Mouse (Mus musculus) myocyte (in vitro differentiated cells): ENCODE data around the gene Pycr1.

Source experiments
- CEBPB ChIP-seq: IDR thresholded peaks from 2 replicates; pipeline ENCODE4 v1.6.1; 2011; ENCODE audit warnings: mild to moderate bottlenecking, moderate library complexity; ENCODE audit not compliant: poor library complexity, insufficient read depth, severe bottlenecking
- E2F4 ChIP-seq: IDR thresholded peaks from one replicate; pipeline ENCODE4 v1.6.1; 2011; ENCODE audit warnings: mild to moderate bottlenecking, control low read depth, moderate library complexity; ENCODE audit not compliant: insufficient read depth
- MAX ChIP-seq: IDR thresholded peaks from one replicate; pipeline ENCODE4 v1.6.1; 2011; ENCODE audit warnings: low read depth, mild to moderate bottlenecking, control low read depth
- MYOD1 ChIP-seq, 3 experiments: IDR thresholded peaks; one replicate each; pipeline ENCODE4 v1.6.1; 2011; ENCODE audit warnings: control low read depth in 2 of 3, low read depth in 2 of 3, mild to moderate bottlenecking in 2 of 3, moderate library complexity in 1 of 3; ENCODE audit not compliant: insufficient read length in 2 of 3, control insufficient read depth in 1 of 3
- MYOG ChIP-seq, 3 experiments: IDR thresholded peaks; one replicate each; pipeline ENCODE4 v1.6.1; 2011; ENCODE audit warnings: control low read depth in 2 of 3, low read depth in 2 of 3, mild to moderate bottlenecking in 2 of 3; ENCODE audit not compliant: insufficient read length in 2 of 3, control insufficient read depth in 1 of 3, insufficient read depth in 1 of 3
- POLR2A ChIP-seq: IDR thresholded peaks from one replicate; pipeline ENCODE4 v1.6.1; 2011; ENCODE audit warnings: low read depth, mild to moderate bottlenecking, control low read depth, moderate library complexity; ENCODE audit not compliant: insufficient read length
- POLR2AphosphoS2 ChIP-seq: IDR thresholded peaks from one replicate; pipeline ENCODE4 v1.6.1; 2011; ENCODE audit warnings: low read depth, control low read depth; ENCODE audit not compliant: insufficient read length
- REST ChIP-seq: IDR thresholded peaks from one replicate; pipeline ENCODE4 v1.6.1; 2011; ENCODE audit warnings: mild to moderate bottlenecking, control low read depth, moderate library complexity; ENCODE audit not compliant: insufficient read depth, insufficient read length
- SRF ChIP-seq: IDR thresholded peaks from one replicate; pipeline ENCODE4 v1.6.1; 2011; ENCODE audit warnings: low read depth; ENCODE audit not compliant: control insufficient read depth, insufficient read length
- TCF12 ChIP-seq: IDR thresholded peaks from one replicate; pipeline ENCODE4 v1.6.1; 2011; ENCODE audit warnings: mild to moderate bottlenecking, control low read depth; ENCODE audit not compliant: poor library complexity, insufficient read depth, severe bottlenecking
- USF1 ChIP-seq: IDR thresholded peaks from one replicate; pipeline ENCODE4 v1.6.1; 2011; ENCODE audit warnings: low read depth, mild to moderate bottlenecking, control low read depth, moderate library complexity

DNA sequence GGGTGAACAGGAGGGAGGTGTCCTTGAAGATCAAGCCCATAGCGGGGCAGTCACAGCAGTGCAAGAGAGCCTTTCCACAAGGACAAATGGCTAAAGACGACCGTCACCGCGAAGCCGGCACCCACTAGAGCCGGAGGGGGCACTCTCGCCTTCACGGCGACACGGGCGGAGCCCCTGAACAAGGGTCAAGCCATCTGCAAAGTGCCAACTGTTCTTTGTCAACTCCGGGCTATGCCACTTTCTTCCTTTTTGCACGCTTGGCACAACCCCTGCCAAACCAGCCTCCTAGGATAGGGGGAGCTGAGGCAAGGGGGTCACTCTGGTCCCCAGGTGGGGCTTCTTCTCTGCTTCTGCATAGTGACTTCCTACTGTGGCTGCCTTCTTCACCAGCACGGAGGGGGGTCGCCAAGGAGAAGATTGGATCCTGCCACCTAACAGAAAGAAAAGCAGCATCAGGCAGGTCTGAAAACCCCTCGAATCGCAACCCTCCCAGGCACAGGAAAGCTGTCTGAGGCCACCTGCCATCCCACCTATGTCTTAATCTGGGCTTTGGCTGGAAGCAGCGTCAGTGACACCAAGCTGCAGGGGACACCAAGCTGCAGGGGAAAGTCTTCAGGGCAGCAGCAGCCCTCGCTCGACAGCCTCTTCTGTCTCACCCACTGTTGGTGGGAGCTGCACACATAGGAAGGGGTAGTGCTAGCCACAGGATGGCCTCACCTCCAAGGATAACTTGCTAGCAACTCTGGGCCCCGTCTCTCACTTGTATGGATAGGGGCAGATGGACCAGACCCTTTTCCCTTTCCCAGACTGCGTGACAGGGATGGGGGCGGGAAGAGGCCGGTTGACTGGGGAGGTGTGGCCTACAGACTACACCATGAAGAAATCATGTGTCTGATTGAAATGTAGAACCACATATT lies 24.7 kb downstream of the Pycr1 start:
- TF ChIP-seq CEBPB (no peak), POLR2AphosphoS2 (no peak), POLR2A (no peak), MAX (no peak), E2F4 (no peak), USF1 (no peak), MYOD1 (IDR thresholded peaks at IDR 0.05; ENCODE audit: control insufficient read depth in 1 of 3, insufficient read length in 2 of 3, low read depth in 2 of 3) (no peak), SRF (no peak), MYOG (IDR thresholded peaks at IDR 0.05; ENCODE audit: control insufficient read depth in 1 of 3, insufficient read depth in 1 of 3, insufficient read length in 2 of 3, low read depth in 2 of 3) (no peak), REST (no peak), TCF12 (no peak)
